Mouse (Mus musculus) kidney, embryonic 16.5 days (tissue): ENCODE measurements around the gene Grid2ip. TPM values are rescaled to one million over a fixed set of nuclear protein-coding genes. Genes with fewer than 3 reads are reported as not detected.

Source experiments
- ATAC-seq: fragments of 200-750 bp; cut with Nextera tagmentation; 2 replicates; pipeline ENCODE4 v1.8.0; 2017; ENCODE audit warnings: moderate TSS enrichment; ENCODE audit not compliant: low FRiP score, low TSS enrichment
- H3K27ac ChIP-seq: fragments of 300-500 bp; sonication (generic); 2 replicates; pipeline ENCODE4 v1.5.1; 2014; ENCODE audit warnings: low read length
- H3K27me3 ChIP-seq: fragments of 300-500 bp; sonication (generic); 2 replicates; pipeline ENCODE4 v1.6.1; 2014; ENCODE audit warnings: low read length, control low read depth, mixed read lengths; ENCODE audit not compliant: insufficient read depth
- H3K36me3 ChIP-seq: fragments of 300-500 bp; sonication (generic); 2 replicates; pipeline ENCODE4 v1.6.1; 2014; ENCODE audit warnings: low read length, control low read depth, mixed read lengths; ENCODE audit not compliant: insufficient read depth
- H3K4me1 ChIP-seq: fragments of 300-500 bp; sonication (generic); 2 replicates; pipeline ENCODE4 v1.6.1; 2014; ENCODE audit warnings: low read length, control low read depth, mixed read lengths; ENCODE audit not compliant: insufficient read depth
- H3K4me2 ChIP-seq: fragments of 300-500 bp; sonication (generic); replicated peaks from 2 replicates; pipeline ENCODE4 v1.6.1; 2014; ENCODE audit warnings: low read depth, low read length
- H3K4me3 ChIP-seq: fragments of 300-500 bp; sonication (generic); 2 replicates; pipeline ENCODE4 v1.5.1; 2014; ENCODE audit warnings: mild to moderate bottlenecking, low read length
- H3K9ac ChIP-seq: fragments of 300-500 bp; sonication (generic); replicated peaks from 2 replicates; pipeline ENCODE4 v1.6.1; 2014; ENCODE audit warnings: low read length
- H3K9me3 ChIP-seq: fragments of 300-500 bp; sonication (generic); 2 replicates; pipeline ENCODE4 v1.6.1; 2016; ENCODE audit warnings: low read length, control low read depth
- WGBS: fragments of 180-500 bp; shearing (Covaris S2); extraction: QIAGEN DNeasy Blood & Tissue Kit; methylation state at CpG from one replicate; pipeline ENCODE4 v1.1.7; 2014; 5-methylcytosine and 5-hydroxymethylcytosine counted together
- polyA plus RNA-seq: library from polyadenylated mRNA; unstranded; fragments of >200 nt; fragmentation: Nextera tagmentation; extraction: Ambion mirVana; gene quantifications from 2 replicates; pipeline ENCODE4 v1.2.1, GENCODE M21; 2015

The Grid2ip gene
- polyA plus RNA-seq, 1 experiment from 2014 or later = 0.07 TPM

DNA sequence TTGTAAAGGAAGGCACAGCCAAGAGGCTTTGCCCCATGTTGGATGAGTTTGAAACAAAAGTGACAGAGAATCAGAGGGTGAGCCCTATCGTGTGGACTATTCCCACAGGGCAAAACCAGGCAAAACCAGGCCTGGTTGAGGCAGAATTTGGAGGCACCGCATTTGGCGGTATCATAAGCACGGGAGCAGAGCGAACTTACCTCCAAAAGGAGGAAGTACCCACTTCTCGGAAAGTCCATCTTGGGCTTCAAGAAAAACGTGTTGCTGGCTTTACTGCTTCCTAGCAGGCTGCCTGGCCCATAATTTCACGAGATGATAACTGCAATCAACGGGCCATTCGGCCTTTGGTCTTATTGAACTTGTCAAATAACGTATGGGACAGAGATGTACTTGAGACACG, 84.6 kb downstream of the Grid2ip start:
- Histone ChIP-seq H3K27ac (no peak overlapping the region), H3K27me3 (no peaks in the 10 kb centered on the region), H3K4me3 (no peak overlapping the region), H3K36me3 (no peaks in the 10 kb centered on the region), H3K9me3 (no peaks in the 10 kb centered on the region), H3K9ac (no peak overlapping the region; the same call in 1 of the 2 replicates), H3K4me2 (no peak overlapping the region), H3K4me1 (no peaks in the 10 kb centered on the region)
- ATAC-seq = no peak
- WGBS = 81% methylated on average over 12 of the region's 12 CpGs

Other genes with a start within 250 kb of the Grid2ip start
- 39.4 and 46.2 TPM in 2 replicates for gene Rnf216, start 244.3 kb upstream of the Grid2ip start, polyA plus RNA-seq
- gene Olfr718-ps1, start 209.8 kb upstream of the Grid2ip start, polyA plus RNA-seq = not detected in 2 replicates
- gene Rbak, start 176.6 kb upstream of the Grid2ip start, polyA plus RNA-seq = 11.6 and 14.4 TPM in 2 replicates
- not detected in 2 replicates for gene Spdye4b, start 176.3 kb upstream of the Grid2ip start, polyA plus RNA-seq
- not detected in 2 replicates for gene Spdye4a, start 130.4 kb upstream of the Grid2ip start, polyA plus RNA-seq
- gene Zfp12, start 122.2 kb upstream of the Grid2ip start, polyA plus RNA-seq = 16.3 and 19.7 TPM in 2 replicates
- gene Zfp316, start 87.3 kb upstream of the Grid2ip start, polyA plus RNA-seq = 1.4 and 2.3 TPM in 2 replicates
- 0.05 TPM in 2 replicates for gene Zfp853, start 63.7 kb upstream of the Grid2ip start, polyA plus RNA-seq
- 39.4 and 43.7 TPM in 2 replicates for gene E130309D02Rik, start 42.0 kb upstream of the Grid2ip start, polyA plus RNA-seq
- 81.9 and 82.7 TPM in 2 replicates for gene Zdhhc4, start 28.1 kb upstream of the Grid2ip start, polyA plus RNA-seq
- gene Kdelr2, start 46.5 kb downstream of the Grid2ip start, polyA plus RNA-seq = 317 and 349 TPM in 2 replicates
- 8.9 and 9.0 TPM in 2 replicates for gene Daglb, start 107.2 kb downstream of the Grid2ip start, polyA plus RNA-seq
- gene Rac1, start 170.7 kb downstream of the Grid2ip start, polyA plus RNA-seq = 300 and 435 TPM in 2 replicates